Mouse (Mus musculus) megakaryocyte, embryonic 14.5 days (primary cell): ENCODE data around the gene Gm42791.

Experiments
- FLI1 ChIP-seq: IDR thresholded peaks from 2 replicates; pipeline ENCODE4 v1.6.1; 2012; ENCODE audit warnings: low read length, inconsistent platforms, mixed read lengths
- GATA1 ChIP-seq: IDR thresholded peaks from 3 replicates; pipeline ENCODE4 v1.6.1; 2012; ENCODE audit warnings: mixed read lengths, low read length, inconsistent platforms, borderline replicate concordance

GRCm38 (mm10) chr5:149015335-149016201 lies 20.6 kb upstream of the Gm42791 start:
- TF ChIP-seq GATA1 (no peak), FLI1 (no peak)
